Mouse (Mus musculus): ENCODE data around the gene Nphp1. TPM values are rescaled to one million over a fixed set of nuclear protein-coding genes. Genes with fewer than 3 reads are reported as not detected.

Nphp1 gene
- 1.4 TPM for polyA plus RNA-seq (2017; shearing (Covaris generic))

GRCm38 (mm10) chr2:127788440-127789116 lies at the start of gene Nphp1:
Gene Nphp1 (minus strand): TSS chr2:127788897.

GRCm38 (mm10) chr2:127831401-127832102 lies 42.9 kb upstream of the Nphp1 start, which contains the start of gene Bub1:
Gene Bub1 (minus strand): TSS chr2:127831865.

GRCm38 (mm10) chr2:127791919-127792603 lies 3.4 kb upstream of the Nphp1 start, which contains the start of gene Mtln:
Gene Mtln (minus strand): TSS chr2:127792488.

GRCm38 (mm10) chr2:127729671-127730070 lies 59.0 kb downstream of the Nphp1 start, which contains the start of gene Mall:
Gene Mall (minus strand): TSS chr2:127729932.

Other genes with a start within 250 kb of the Nphp1 start
- 0.18 TPM for gene Prom2, start 247.4 kb downstream of the Nphp1 start, polyA plus RNA-seq (2017; shearing (Covaris generic))
- 2.9 TPM for gene Zfp661, start 201.8 kb downstream of the Nphp1 start, polyA plus RNA-seq (2017; shearing (Covaris generic))
- gene Mrps5, start 201.7 kb downstream of the Nphp1 start, polyA plus RNA-seq (2017; shearing (Covaris generic)): 89.2 TPM
- 0.35 TPM for gene Mal, start 132.2 kb downstream of the Nphp1 start, polyA plus RNA-seq (2017; shearing (Covaris generic))
- not detected for gene Mall, start 59.0 kb downstream of the Nphp1 start, polyA plus RNA-seq (2017; shearing (Covaris generic))
- 14.0 TPM for gene Mtln, start 3.6 kb upstream of the Nphp1 start, polyA plus RNA-seq (2017; shearing (Covaris generic))
- gene Bub1, start 43.0 kb upstream of the Nphp1 start, polyA plus RNA-seq (2017; shearing (Covaris generic)): 0.41 TPM
- 3.9 TPM for gene Acoxl, start 50.0 kb upstream of the Nphp1 start, polyA plus RNA-seq (2017; shearing (Covaris generic))